Mouse (Mus musculus): ENCODE data around the gene Cbwd1. TPM values are rescaled to one million over a fixed set of nuclear protein-coding genes. Genes with fewer than 3 reads are reported as not detected.
A peak's percentile ranks its signal among the peaks of the same experiment; 100 is the strongest.

The Cbwd1 gene
- 0.02 and 0.27 TPM in 2 replicates for polyA plus RNA-seq (2012)

- Histone ChIP-seq H3K9me3 (ENCODE audit: control insufficient read depth, low read length) (no peaks in the 10 kb centered on the region), H3K36me3 (ENCODE audit: control insufficient read depth) (peaks cover 2% of the 10 kb centered on the region), H3K27me3 (ENCODE audit: control insufficient read depth) (no peaks in the 10 kb centered on the region), H3K4me3 (replicated peaks) (peak within 1 kb of the TSS; percentile 77), H3K4me1 (ENCODE audit: control insufficient read depth) (peaks cover 11% of the 10 kb centered on the region)
- no peak for TF ChIP-seq GATA1 (IDR thresholded peaks at IDR 0.05; ENCODE audit: low read length)
- no peak for TF ChIP-seq TAL1 (IDR thresholded peaks at IDR 0.05; ENCODE audit: low read length)
These were observed at the start of gene Cbwd1 for GRCm38 (mm10) chr19:24961172-24961962. Gene Cbwd1 (minus strand): TSS chr19:24961610.

GRCm38 (mm10) chr19:25008509-25008908 lies 47.1 kb upstream of the Cbwd1 start:
- Histone ChIP-seq H3K4me1 (ENCODE audit: control insufficient read depth) (peaks cover 2% of the 10 kb centered on the region), H3K36me3 (ENCODE audit: control insufficient read depth) (no peaks in the 10 kb centered on the region)
- no peak for TF ChIP-seq GATA1 (IDR thresholded peaks at IDR 0.05; ENCODE audit: low read length)
- no peak for TF ChIP-seq TAL1 (IDR thresholded peaks at IDR 0.05; ENCODE audit: low read length)

DNA sequence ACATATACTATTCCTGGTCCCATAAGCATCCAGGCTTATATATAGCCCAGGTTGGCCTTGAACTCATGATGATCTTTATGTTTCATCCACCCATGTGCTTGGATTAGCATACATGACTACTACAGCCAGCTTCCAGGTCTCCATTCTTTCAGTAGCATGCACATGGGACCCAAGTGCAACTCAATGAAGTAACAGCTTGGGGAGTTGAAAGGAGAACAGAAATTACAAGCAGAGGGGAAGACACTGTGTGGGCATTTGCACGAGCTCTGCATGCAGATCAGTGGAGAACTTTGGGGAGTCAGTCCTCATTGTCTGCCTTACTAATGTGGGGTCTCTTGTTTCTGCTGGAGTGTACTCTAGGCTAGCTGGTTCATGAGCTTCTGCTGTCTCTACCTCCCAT lies 45.3 kb upstream of the Cbwd1 start:
- Histone ChIP-seq H3K27me3 (ENCODE audit: control insufficient read depth) (peaks cover 2% of the 10 kb centered on the region; the same call in 1 of the 2 replicates), H3K4me1 (ENCODE audit: control insufficient read depth) (peaks cover 4% of the 10 kb centered on the region), H3K4me3 (replicated peaks) (no peak overlapping the region), H3K36me3 (ENCODE audit: control insufficient read depth) (no peaks in the 10 kb centered on the region), H3K9me3 (ENCODE audit: control insufficient read depth, low read length) (no peaks in the 10 kb centered on the region)
- TF ChIP-seq TAL1 (IDR thresholded peaks at IDR 0.05; ENCODE audit: low read length) (no peak), GATA1 (IDR thresholded peaks at IDR 0.05; ENCODE audit: low read length) (no peak)

More at GRCm38 (mm10) chr19:25008509-25008908, 47.1 kb upstream of the Cbwd1 start:
- no peak overlapping the region for H3K4me3 ChIP-seq (replicated peaks)
- no peaks in the 10 kb centered on the region for H3K27me3 ChIP-seq (ENCODE audit: control insufficient read depth)
- no peaks in the 10 kb centered on the region for H3K9me3 ChIP-seq (ENCODE audit: control insufficient read depth, low read length)

GRCm38 (mm10) chr19:25003810-25004209 lies 42.4 kb upstream of the Cbwd1 start:
- Histone ChIP-seq H3K4me3 (replicated peaks) (no peak overlapping the region), H3K4me1 (ENCODE audit: control insufficient read depth) (peaks cover 28% of the 10 kb centered on the region), H3K36me3 (ENCODE audit: control insufficient read depth) (no peaks in the 10 kb centered on the region), H3K27me3 (ENCODE audit: control insufficient read depth) (peaks cover 29% of the 10 kb centered on the region), H3K9me3 (ENCODE audit: control insufficient read depth, low read length) (no peaks in the 10 kb centered on the region)
- TF ChIP-seq GATA1 (IDR thresholded peaks at IDR 0.05; ENCODE audit: low read length) (no peak), TAL1 (IDR thresholded peaks at IDR 0.05; ENCODE audit: low read length) (no peak)

DNA sequence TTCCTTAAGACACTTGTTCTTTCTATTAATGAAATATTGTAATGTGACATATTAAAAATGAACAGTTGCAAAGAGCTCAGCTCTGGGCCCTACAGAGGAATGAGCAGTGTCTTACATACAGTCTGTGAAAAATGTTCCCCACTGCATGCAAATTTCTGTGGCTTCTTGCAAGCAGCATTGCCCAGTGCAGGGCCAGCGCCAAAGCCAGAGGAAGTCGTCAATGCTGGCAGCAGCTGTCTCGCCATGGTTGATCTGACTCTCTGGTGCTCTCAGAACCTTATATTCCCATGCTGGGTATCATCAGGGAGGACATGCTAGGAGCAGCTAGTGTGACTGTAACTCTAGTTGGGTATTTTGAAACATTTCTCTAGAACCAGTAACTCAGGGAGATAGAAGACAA lies 41.4 kb upstream of the Cbwd1 start:
- TF ChIP-seq GATA1 (IDR thresholded peaks at IDR 0.05; ENCODE audit: low read length) (no peak), TAL1 (IDR thresholded peaks at IDR 0.05; ENCODE audit: low read length) (no peak)
- Histone ChIP-seq H3K27me3 (ENCODE audit: control insufficient read depth) (peaks cover 29% of the 10 kb centered on the region), H3K36me3 (ENCODE audit: control insufficient read depth) (no peaks in the 10 kb centered on the region), H3K9me3 (ENCODE audit: control insufficient read depth, low read length) (no peaks in the 10 kb centered on the region), H3K4me1 (ENCODE audit: control insufficient read depth) (peaks cover 35% of the 10 kb centered on the region), H3K4me3 (replicated peaks) (no peak overlapping the region)

DNA sequence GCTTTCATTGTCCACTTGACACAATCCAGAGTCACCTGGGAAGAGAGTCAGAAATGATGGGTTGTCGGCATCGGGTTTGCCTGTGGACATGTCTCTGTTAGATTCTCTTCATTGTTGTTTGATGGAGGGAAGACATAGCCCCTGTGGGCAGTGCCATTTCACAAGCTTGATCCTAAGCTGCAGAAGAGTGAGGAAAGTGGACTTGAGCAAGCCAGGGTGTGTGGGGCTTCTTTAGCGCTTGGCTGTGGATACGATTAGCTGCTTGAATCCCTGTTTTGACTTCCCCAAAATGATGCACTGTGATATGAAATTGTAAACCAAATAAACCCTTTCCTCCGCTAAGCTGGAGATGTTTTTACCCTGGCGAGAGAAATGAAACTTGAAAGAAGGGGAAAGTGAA lies 40.6 kb upstream of the Cbwd1 start:
- peaks cover 40% of the 10 kb centered on the region for H3K4me1 ChIP-seq (ENCODE audit: control insufficient read depth)
- H3K27me3 ChIP-seq (ENCODE audit: control insufficient read depth): peaks cover 29% of the 10 kb centered on the region
- H3K36me3 ChIP-seq (ENCODE audit: control insufficient read depth): no peaks in the 10 kb centered on the region
- no peak overlapping the region for H3K4me3 ChIP-seq (replicated peaks)
- TF ChIP-seq TAL1 (IDR thresholded peaks at IDR 0.05; ENCODE audit: low read length): no peak
- no peak for TF ChIP-seq GATA1 (IDR thresholded peaks at IDR 0.05; ENCODE audit: low read length)
- H3K9me3 ChIP-seq (ENCODE audit: control insufficient read depth, low read length): no peaks in the 10 kb centered on the region

DNA sequence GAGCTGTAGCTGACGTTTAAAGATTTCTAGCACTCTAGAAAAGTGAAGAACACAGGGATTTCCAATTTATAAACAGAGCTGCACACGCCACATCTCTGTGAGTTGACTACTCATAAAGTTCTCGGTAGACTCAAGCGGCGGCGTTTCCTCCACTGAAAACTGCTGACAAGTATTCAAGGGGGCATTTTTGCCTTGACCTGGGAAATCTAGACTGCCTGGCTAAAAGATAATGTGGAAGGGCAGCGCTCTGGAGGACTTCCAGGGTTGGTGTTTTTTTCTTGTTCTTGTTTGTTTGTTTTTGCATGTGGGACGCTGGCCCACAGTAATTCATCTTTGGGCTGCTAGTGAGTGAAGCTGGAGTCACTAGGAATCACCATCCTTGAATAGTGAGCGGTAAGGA lies 38.7 kb upstream of the Cbwd1 start:
- H3K36me3 ChIP-seq (ENCODE audit: control insufficient read depth): no peaks in the 10 kb centered on the region
- TF ChIP-seq GATA1 (IDR thresholded peaks at IDR 0.05; ENCODE audit: low read length) (no peak), TAL1 (IDR thresholded peaks at IDR 0.05; ENCODE audit: low read length) (no peak)
- no peaks in the 10 kb centered on the region for H3K9me3 ChIP-seq (ENCODE audit: control insufficient read depth, low read length)
- peaks cover 39% of the 10 kb centered on the region for H3K4me1 ChIP-seq (ENCODE audit: control insufficient read depth)
- peak overlapping the region; percentile 71 for H3K4me3 ChIP-seq (replicated peaks)
- H3K27me3 ChIP-seq (ENCODE audit: control insufficient read depth): peaks cover 29% of the 10 kb centered on the region

- Histone ChIP-seq H3K4me1 (ENCODE audit: control insufficient read depth) (peaks cover 39% of the 10 kb centered on the region), H3K36me3 (ENCODE audit: control insufficient read depth) (no peaks in the 10 kb centered on the region), H3K27me3 (ENCODE audit: control insufficient read depth) (peaks cover 29% of the 10 kb centered on the region), H3K9me3 (ENCODE audit: control insufficient read depth, low read length) (no peaks in the 10 kb centered on the region), H3K4me3 (replicated peaks) (peak within 1 kb of the TSS; percentile 71)
- TF ChIP-seq TAL1 (IDR thresholded peaks at IDR 0.05; ENCODE audit: low read length) (no peak), GATA1 (IDR thresholded peaks at IDR 0.05; ENCODE audit: low read length) (no peak)
These were observed 37.9 kb upstream of the Cbwd1 start, which contains the start of gene Dock8 for GRCm38 (mm10) chr19:24999201-24999886. Gene Dock8 (plus strand): TSS chr19:24999534.

DNA sequence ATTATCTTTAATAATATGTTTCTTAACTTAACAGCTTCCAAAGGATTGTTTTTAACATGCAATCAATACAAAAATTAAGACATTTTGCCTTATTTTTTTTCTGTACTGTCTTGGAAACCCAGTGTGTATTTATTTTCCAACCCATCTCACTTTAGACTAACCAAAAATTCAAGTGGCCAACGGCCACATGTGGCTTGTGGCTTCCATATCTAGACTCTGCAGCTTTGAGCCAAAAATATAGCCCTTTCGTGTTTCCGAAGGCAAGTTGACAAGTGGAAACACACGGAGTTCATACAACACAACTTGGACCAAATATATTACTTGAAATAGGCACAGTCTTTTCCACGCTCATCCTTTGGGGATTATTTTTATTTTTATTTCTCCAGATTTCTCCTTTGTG lies 37.2 kb upstream of the Cbwd1 start:
- Histone ChIP-seq H3K27me3 (ENCODE audit: control insufficient read depth) (peaks cover 29% of the 10 kb centered on the region), H3K9me3 (ENCODE audit: control insufficient read depth, low read length) (no peaks in the 10 kb centered on the region), H3K4me1 (ENCODE audit: control insufficient read depth) (peaks cover 39% of the 10 kb centered on the region), H3K36me3 (ENCODE audit: control insufficient read depth) (no peaks in the 10 kb centered on the region), H3K4me3 (replicated peaks) (peak overlapping the region; percentile 71)
- TF ChIP-seq TAL1 (IDR thresholded peaks at IDR 0.05; ENCODE audit: low read length) (no peak), GATA1 (IDR thresholded peaks at IDR 0.05; ENCODE audit: low read length) (no peak)

All from erythroblast, embryonic 14.5 days (primary cell).